ENCODE assay signal across 11 mouse cellular contexts in genomic region chr12:8455046-8455445, GRCm38 (mm10).
"Had no signal": no experiment of that assay in that cellular context is flagged by ENCODE, and none has a peak within 500 bp of the region (broad histone marks: within the 10 kb centered on the region; RNA-seq: fewer than 3 reads in every experiment).

No protein-coding gene starts in this region.

- H3K27me3 ChIP-seq: limb, embryonic 12.5 days; liver, embryonic 13.5 days; midbrain, embryonic 13.5 days; neural tube, embryonic 13.5 days; stomach, embryonic 15.5 days had no signal

- DNase-seq: liver; liver, embryonic 13.5 days; liver, postnatal 0 days; right cerebral cortex, postnatal 14 days; thymus, adult 2 months; thymus, postnatal 4 days had no signal

- H3K4me2 ChIP-seq: limb, embryonic 12.5 days; liver, embryonic 13.5 days; midbrain, embryonic 13.5 days; neural tube, embryonic 13.5 days; stomach, embryonic 15.5 days had no signal

- H3K9me3 ChIP-seq: limb, embryonic 12.5 days; liver, embryonic 13.5 days; midbrain, embryonic 13.5 days; neural tube, embryonic 13.5 days; stomach, embryonic 15.5 days had no signal

- H3K27ac ChIP-seq: limb, embryonic 12.5 days; liver, embryonic 13.5 days; midbrain, embryonic 13.5 days; neural tube, embryonic 13.5 days; stomach, embryonic 15.5 days had no signal

- ATAC-seq: intestine, postnatal 0 days; midbrain, embryonic 13.5 days had no signal

- H3K4me3 ChIP-seq: limb, embryonic 12.5 days; liver, embryonic 13.5 days; midbrain, embryonic 13.5 days; neural tube, embryonic 13.5 days; stomach, embryonic 15.5 days had no signal

- H3K9ac ChIP-seq: limb, embryonic 12.5 days; liver, embryonic 13.5 days; liver, postnatal 0 days; midbrain, embryonic 13.5 days; neural tube, embryonic 13.5 days; stomach, embryonic 15.5 days had no signal

- H3K36me3 ChIP-seq: limb, embryonic 12.5 days; liver, embryonic 13.5 days; midbrain, embryonic 13.5 days; neural tube, embryonic 13.5 days; stomach, embryonic 15.5 days had no signal
